Mouse (Mus musculus) limb, embryonic 11.5 days (tissue): ENCODE measurements at regions not wholly inside any gene's neighbourhood (a gene's known extent, or its start where the extent isn't known, plus 50 kb on each side); places are given as distances from the start of the nearest gene placed in this dataset.

Experiments used
- ATAC-seq: fragments of 200-750 bp; cut with Nextera tagmentation; 2 replicates; pipeline ENCODE4 v1.8.0; 2017; ENCODE audit warnings: low read depth; ENCODE audit not compliant: insufficient number of reproducible peaks, low FRiP score, low TSS enrichment
- DNase-seq: peaks from one replicate; pipeline ENCODE4 v3.0.0-alpha.2; 2015; ENCODE audit warnings: low spot score
- H3K27ac ChIP-seq: fragments of 300-500 bp; sonication (generic); replicated peaks from 2 replicates; pipeline ENCODE4 v1.5.1; 2014; ENCODE audit warnings: low read depth, mild to moderate bottlenecking, low read length
- H3K27me3 ChIP-seq: fragments of 300-500 bp; sonication (generic); 2 replicates; pipeline ENCODE4 v1.6.1; 2014; ENCODE audit warnings: mild to moderate bottlenecking, low read length, mixed read lengths; ENCODE audit not compliant: control insufficient read depth, insufficient read depth
- H3K36me3 ChIP-seq: fragments of 300-500 bp; sonication (generic); 2 replicates; pipeline ENCODE4 v1.6.1; 2014; ENCODE audit warnings: mild to moderate bottlenecking, low read length, moderate library complexity, mixed read lengths; ENCODE audit not compliant: control insufficient read depth, insufficient read depth
- H3K4me1 ChIP-seq: fragments of 300-500 bp; sonication (generic); 2 replicates; pipeline ENCODE4 v1.6.1; 2014; ENCODE audit warnings: low read length, mixed read lengths; ENCODE audit not compliant: control insufficient read depth, insufficient read depth
- H3K4me2 ChIP-seq: fragments of 300-500 bp; sonication (generic); 2 replicates; pipeline ENCODE4 v1.6.1; 2014; ENCODE audit warnings: low read depth, mild to moderate bottlenecking, moderate library complexity; ENCODE audit not compliant: severe bottlenecking
- H3K4me3 ChIP-seq: fragments of 300-500 bp; sonication (generic); 2 replicates; pipeline ENCODE4 v1.5.1; 2014; ENCODE audit warnings: low read depth, low read length
- H3K9ac ChIP-seq: fragments of 300-500 bp; sonication (generic); 2 replicates; pipeline ENCODE4 v1.6.1; 2014; ENCODE audit warnings: mild to moderate bottlenecking, low read length
- H3K9me3 ChIP-seq: fragments of 300-500 bp; sonication (generic); 2 replicates; pipeline ENCODE4 v1.6.1; 2016; ENCODE audit warnings: low read length; ENCODE audit not compliant: control insufficient read depth
- whole genome bisulfite sequencing: fragments of 180-500 bp; shearing (Covaris S2); extraction: QIAGEN DNeasy Blood & Tissue Kit; methylation state at CpG from one replicate; pipeline ENCODE4 v1.1.7; 2014; 5-methylcytosine and 5-hydroxymethylcytosine counted together

DNA sequence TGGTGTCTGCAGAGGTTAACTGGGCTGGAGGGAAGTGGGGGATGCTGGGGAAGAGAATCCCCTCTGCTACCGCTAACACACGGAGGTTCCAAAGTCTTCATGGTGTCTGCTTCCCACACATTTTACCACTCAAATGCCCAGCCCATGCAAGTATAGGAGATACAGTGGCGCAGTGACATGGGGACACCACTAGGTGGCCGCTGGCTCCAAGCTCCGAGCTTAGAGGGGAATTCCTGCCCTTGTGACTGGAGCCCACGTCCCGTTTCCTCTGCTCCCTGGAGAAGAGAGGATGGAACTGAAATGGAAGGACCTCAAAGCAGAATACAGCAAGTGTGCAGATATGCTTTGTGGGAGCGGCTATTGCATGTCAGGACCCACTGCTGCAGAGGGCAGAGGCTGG, 218.2 kb downstream of the Cyp26b1 start:
- peak; percentile 77 for DNase-seq
- no peak overlapping the region for H3K4me3 ChIP-seq
- no peaks in the 10 kb centered on the region for H3K36me3 ChIP-seq
- no peak for ATAC-seq
- H3K4me1 ChIP-seq: no peaks in the 10 kb centered on the region
- no peak overlapping the region for H3K27ac ChIP-seq
- WGBS: 14% methylated on average over 8 of the region's 8 CpGs
- H3K9ac ChIP-seq: no peak overlapping the region
- H3K4me2 ChIP-seq: no peak overlapping the region
- H3K27me3 ChIP-seq: no peaks in the 10 kb centered on the region
- no peaks in the 10 kb centered on the region for H3K9me3 ChIP-seq

DNA sequence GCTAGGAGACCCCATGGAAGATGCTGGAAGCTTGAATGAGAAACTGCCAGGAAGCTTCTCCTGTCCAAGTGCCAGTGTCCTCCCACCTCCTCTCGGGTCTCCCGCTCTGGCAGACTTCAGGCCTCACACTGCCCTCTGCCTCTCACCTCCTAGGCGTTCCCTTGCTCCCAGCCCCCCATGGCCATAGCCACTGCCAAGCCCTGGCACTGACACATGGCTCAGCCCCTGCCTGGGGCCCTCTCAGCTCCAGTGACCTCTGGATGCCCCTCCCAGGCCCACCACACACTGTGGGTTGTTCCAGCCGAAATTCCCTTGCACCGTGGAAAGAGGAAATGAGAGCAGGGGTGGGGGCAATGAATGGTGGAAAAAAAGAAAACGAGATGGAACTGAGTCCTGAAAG, 227.3 kb downstream of the Cyp26b1 start:
- no peak for DNase-seq
- Histone ChIP-seq H3K4me2 (no peak overlapping the region), H3K36me3 (no peaks in the 10 kb centered on the region), H3K4me1 (no peaks in the 10 kb centered on the region), H3K27ac (no peak overlapping the region), H3K9ac (no peak overlapping the region), H3K9me3 (no peaks in the 10 kb centered on the region), H3K4me3 (no peak overlapping the region), H3K27me3 (no peaks in the 10 kb centered on the region)
- ATAC-seq: no peak
- WGBS: 45% methylated on average over 6 of the region's 6 CpGs

DNA sequence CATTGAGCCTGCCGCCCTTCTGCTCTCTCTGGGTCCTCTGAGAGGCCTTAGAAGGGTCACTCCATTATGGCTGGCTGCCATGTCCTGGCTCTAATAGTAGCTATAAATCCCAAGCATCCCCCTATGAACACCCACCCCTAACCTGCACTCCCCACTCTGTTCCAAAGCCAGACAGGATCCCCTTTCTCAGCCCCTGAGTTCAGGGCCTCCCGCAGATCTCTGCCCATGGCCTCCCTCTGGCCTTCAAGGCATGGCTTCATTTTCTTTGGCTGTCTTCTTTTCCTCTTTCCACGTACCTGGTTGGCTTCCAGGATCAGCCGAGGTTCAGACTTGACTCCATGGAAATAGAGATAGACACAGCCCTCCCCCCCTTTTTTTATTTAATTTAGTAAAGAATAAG, 227.8 kb downstream of the Cyp26b1 start:
- H3K27me3 ChIP-seq: no peaks in the 10 kb centered on the region
- no peaks in the 10 kb centered on the region for H3K36me3 ChIP-seq
- DNase-seq: no peak
- 84% methylated on average over 4 of the region's 4 CpGs for WGBS
- no peaks in the 10 kb centered on the region for H3K9me3 ChIP-seq
- no peak overlapping the region for H3K4me2 ChIP-seq
- no peak for ATAC-seq
- no peaks in the 10 kb centered on the region for H3K4me1 ChIP-seq
- H3K27ac ChIP-seq: no peak overlapping the region
- no peak overlapping the region for H3K4me3 ChIP-seq
- H3K9ac ChIP-seq: no peak overlapping the region

DNA sequence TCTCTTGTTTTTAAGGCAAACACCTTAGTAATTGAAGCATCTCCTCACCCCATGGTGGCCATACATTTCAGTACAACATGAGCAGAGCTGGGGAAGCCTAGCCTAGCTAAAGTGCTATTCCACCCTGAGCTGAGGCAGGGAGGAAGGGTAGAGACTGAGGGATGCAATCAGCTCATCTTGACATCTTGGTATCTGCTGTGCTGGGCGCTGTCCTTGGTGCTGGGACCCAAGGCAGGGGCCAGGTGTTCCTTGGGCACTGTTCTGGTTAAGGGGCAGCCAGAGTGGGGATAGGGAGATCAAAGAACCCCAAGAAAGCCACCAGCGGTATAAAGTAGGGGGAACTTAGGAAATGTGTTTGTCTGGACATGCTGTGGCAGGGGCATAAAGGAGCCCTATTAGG, 228.7 kb downstream of the Cyp26b1 start:
- H3K36me3 ChIP-seq: no peaks in the 10 kb centered on the region
- no peak overlapping the region for H3K4me2 ChIP-seq
- ATAC-seq (no peak), DNase-seq (peak; percentile 50)
- no peak overlapping the region for H3K4me3 ChIP-seq
- no peaks in the 10 kb centered on the region for H3K4me1 ChIP-seq
- no peaks in the 10 kb centered on the region for H3K27me3 ChIP-seq
- no peak overlapping the region for H3K9ac ChIP-seq
- H3K9me3 ChIP-seq: no peaks in the 10 kb centered on the region
- 11% methylated on average over 2 of the region's 2 CpGs for WGBS
- no peak overlapping the region for H3K27ac ChIP-seq

DNA sequence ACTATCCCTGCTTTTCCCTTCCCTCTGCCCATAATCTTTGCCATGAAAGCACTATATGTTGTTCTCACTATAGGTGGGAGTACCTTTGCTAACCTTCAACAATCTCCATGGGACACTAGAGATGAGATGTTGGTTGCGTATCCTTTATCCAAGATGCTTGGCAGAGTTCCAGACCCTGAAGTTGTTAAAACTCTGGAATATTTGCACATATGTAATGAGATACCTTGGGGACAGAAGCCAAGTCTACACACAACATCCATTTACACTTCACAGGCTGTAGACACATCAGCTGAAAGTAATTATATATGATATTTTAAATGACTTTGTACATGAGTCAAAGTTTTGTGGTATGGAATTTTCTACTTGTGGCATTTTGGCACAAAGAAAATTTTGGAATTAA, 231.4 kb downstream of the Cyp26b1 start:
- DNase-seq (no peak), ATAC-seq (no peak)
- 90% methylated on average over 1 of the region's 1 CpGs for WGBS
- no peaks in the 10 kb centered on the region for H3K27me3 ChIP-seq
- no peak overlapping the region for H3K9ac ChIP-seq
- H3K36me3 ChIP-seq: no peaks in the 10 kb centered on the region
- H3K9me3 ChIP-seq: no peaks in the 10 kb centered on the region
- H3K4me3 ChIP-seq: no peak overlapping the region
- 0 out of 2 replicates have a peak, but pooled peaks cover 2% of the 10 kb centered on the region for H3K4me1 ChIP-seq
- H3K4me2 ChIP-seq: no peak overlapping the region
- H3K27ac ChIP-seq: no peak overlapping the region

DNA sequence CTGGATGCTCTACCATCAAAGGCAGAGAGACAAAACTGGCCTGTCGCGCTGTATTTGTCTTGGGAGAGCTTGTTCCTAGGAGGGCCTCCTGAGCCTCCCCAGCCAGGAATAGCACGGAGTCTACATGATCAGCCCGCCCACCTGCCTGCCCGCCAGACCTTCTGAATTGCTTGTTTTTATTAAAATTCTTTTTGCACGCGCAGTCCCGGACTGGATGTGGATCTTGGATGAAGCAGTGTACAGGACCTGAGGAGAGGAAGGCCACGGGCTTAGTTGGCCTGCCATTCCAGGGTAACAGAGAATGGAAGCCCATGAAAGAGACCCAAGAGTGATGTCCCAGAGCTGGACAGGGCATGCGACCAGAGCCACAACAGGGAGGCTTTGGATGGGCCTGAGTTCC, 235.8 kb downstream of the Cyp26b1 start:
- H3K4me2 ChIP-seq: no peak overlapping the region
- no peaks in the 10 kb centered on the region for H3K27me3 ChIP-seq
- DNase-seq: no peak
- H3K4me1 ChIP-seq: 0 out of 2 replicates have a peak, but pooled peaks cover 2% of the 10 kb centered on the region
- no peak overlapping the region for H3K4me3 ChIP-seq
- H3K36me3 ChIP-seq: no peaks in the 10 kb centered on the region
- no peak overlapping the region for H3K9ac ChIP-seq
- no peak overlapping the region for H3K27ac ChIP-seq
- H3K9me3 ChIP-seq: no peaks in the 10 kb centered on the region
- no peak for ATAC-seq
- 83% methylated on average over 10 of the region's 10 CpGs for WGBS

DNA sequence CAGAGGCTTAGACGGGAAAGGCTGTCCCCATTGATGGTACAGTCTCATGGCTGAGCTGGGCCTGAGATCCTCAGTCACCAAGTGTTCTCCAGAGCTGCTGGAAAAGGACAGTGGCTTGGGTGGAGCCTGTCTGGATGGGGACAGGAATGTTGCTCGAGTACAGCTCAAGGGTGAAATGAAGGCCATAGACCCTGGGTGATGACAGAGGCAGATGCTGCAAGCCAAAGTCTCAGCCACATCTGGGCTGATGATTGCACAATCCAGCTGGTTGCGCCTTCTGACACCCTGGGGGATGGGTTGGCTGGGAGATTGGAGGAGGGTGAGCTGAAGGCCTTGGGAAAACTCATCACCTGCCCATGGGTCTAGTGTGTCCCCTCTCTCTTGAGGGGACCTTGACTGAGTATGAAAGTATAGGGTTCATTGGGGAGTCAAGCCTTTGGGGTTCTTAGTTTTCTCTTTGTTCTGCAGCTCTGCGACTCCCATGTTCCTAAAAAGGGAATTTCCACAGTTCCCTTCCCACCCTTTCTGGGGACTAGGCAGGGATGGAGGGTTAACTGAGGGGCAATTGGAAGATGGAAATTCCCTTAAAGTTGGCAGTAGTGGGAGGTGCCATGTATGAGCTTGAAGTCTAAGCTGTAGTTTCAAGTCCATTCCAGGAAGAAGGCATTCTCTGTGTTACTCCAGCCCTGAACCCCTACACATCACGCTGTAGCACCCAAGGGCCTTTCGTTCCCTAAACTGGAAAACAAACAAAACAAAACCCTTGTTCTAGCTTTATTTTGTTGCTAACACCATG, 240.1 kb downstream of the Cyp26b1 start:
- Histone ChIP-seq H3K4me3 (no peak overlapping the region), H3K36me3 (no peaks in the 10 kb centered on the region), H3K4me2 (no peak overlapping the region), H3K27me3 (no peaks in the 10 kb centered on the region), H3K27ac (no peak overlapping the region), H3K9ac (no peak overlapping the region), H3K4me1 (no peaks in the 10 kb centered on the region), H3K9me3 (no peaks in the 10 kb centered on the region)
- DNase-seq (no peak), ATAC-seq (no peak)
- 87% methylated on average over 6 of the region's 6 CpGs for WGBS

DNA sequence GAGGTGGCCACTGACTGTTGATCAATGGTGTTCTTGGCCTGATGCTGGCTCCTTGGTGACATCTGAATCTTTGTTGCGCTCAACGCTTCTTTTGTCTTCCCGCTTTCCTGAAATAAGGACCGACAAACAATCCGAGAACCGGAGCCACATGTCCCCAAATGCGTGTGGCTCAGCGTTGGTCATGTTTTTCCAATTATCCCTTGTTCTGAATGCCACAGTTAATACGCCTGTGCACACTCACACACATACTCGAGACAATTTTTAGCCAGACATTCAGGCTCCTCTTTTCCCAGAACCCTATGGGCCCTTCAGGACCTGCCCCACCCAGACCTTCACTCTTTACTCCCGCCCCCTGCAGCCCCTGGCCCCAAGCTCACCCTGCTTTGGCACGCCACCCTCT, 248.8 kb downstream of the Cyp26b1 start:
- Histone ChIP-seq H3K36me3 (no peaks in the 10 kb centered on the region), H3K9me3 (no peaks in the 10 kb centered on the region), H3K4me2 (no peak overlapping the region), H3K4me1 (0 out of 2 replicates have a peak, but pooled peaks cover 4% of the 10 kb centered on the region), H3K9ac (no peak overlapping the region), H3K4me3 (no peak overlapping the region), H3K27ac (no peak overlapping the region), H3K27me3 (no peaks in the 10 kb centered on the region)
- 58% methylated on average over 12 of the region's 12 CpGs for WGBS
- ATAC-seq (no peak), DNase-seq (no peak)

DNA sequence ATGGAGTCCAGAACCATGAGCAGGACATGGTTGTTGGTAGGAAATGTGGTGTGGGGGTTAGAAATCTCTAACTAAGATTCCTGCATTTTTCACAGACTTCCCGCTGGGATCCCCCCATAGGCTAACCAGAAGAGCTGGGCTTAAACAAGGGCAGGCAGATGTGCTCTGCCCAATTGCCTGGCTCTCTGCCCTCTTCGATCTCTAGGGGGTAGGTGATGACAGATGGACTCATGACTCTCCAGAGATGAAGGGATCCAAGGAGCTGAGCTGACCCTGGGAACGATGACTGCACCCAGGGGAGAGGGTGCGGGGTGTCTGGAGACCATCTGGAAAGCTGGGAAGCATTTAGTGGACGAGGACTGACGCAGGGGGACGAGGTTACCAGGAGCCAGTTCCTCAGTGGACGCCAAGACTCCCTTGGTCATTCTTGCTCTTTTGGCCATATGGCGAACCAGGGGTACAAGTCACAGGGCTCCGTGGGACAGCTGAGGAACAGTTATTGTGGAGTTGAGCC, 260.0 kb downstream of the Cyp26b1 start:
- Histone ChIP-seq H3K27ac (no peak overlapping the region), H3K4me2 (no peak overlapping the region), H3K27me3 (no peaks in the 10 kb centered on the region), H3K36me3 (no peaks in the 10 kb centered on the region), H3K9me3 (no peaks in the 10 kb centered on the region), H3K4me3 (no peak overlapping the region), H3K4me1 (no peaks in the 10 kb centered on the region), H3K9ac (no peak overlapping the region)
- ATAC-seq (no peak), DNase-seq (no peak)
- WGBS: 82% methylated on average over 10 of the region's 10 CpGs
